Mouse (Mus musculus) G1E (cell line): ENCODE measurements around the gene Fat3.

Experiments
- CTCF ChIP-seq: IDR thresholded peaks from 2 replicates; pipeline ENCODE4 v1.5.1; 2012; ENCODE audit warnings: low read depth, low read length, inconsistent platforms, mixed read lengths
- GATA1 ChIP-seq: IDR thresholded peaks from 2 replicates; pipeline ENCODE4 v1.6.1; 2012; ENCODE audit warnings: borderline replicate concordance, low read length, inconsistent platforms, mixed read lengths

- TF ChIP-seq CTCF (no peak), GATA1 (no peak)
These were observed 60.4 kb downstream of the Fat3 start for GRCm38 (mm10) chr9:16440638-16441037.
